Mouse (Mus musculus): Measurements from ENCODE around the gene Rela.

DNA sequence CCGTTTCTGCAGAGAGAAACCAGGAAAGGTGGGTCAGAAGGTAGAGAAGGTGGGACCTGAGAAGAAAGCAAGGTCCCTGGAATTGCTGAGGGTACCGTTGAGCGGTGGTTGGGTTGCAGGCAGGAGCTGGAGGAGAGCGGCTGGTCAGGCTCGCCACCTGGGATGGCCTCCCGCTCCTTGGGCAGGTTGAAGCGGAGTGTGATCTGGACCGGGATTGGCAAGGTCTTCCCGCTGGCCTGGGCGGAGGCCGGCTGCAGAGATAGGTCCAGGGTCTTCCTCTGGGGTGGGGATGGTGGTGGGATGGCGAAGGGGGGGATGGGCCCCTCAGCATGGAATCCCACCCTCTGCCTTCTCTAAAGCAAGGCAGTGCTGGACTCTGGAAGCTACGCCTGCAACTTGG, 28.6 kb upstream of the Rela start:
- TF ChIP-seq CTCF (IDR thresholded peaks at IDR 0.05; ENCODE audit: borderline replicate concordance, insufficient read depth, low read depth, low read length): no peak
- no peak for TF ChIP-seq POLR2A (IDR thresholded peaks at IDR 0.05; ENCODE audit: borderline replicate concordance, insufficient read depth, low read length)
